Mouse (Mus musculus) G1E (cell line): ENCODE measurements around the gene Popdc2. TPM values are rescaled to one million over a fixed set of nuclear protein-coding genes. Genes with fewer than 3 reads are reported as not detected.

Experiments
- ATAC-seq: 2 replicates; pipeline ENCODE4 v1.8.0; 2016; ENCODE audit warnings: mild to moderate bottlenecking; ENCODE audit not compliant: insufficient number of reproducible peaks, poor library complexity, low FRiP score, severe bottlenecking; ENCODE audit errors: extremely low read depth
- DNase-seq: peaks from one replicate; pipeline ENCODE4 v3.0.0; 2012; ENCODE audit warnings: low spot score
- H3K27me3 ChIP-seq: 2 replicates; pipeline ENCODE4 v1.6.1; 2012; ENCODE audit warnings: mild to moderate bottlenecking, low read length, inconsistent platforms; ENCODE audit not compliant: insufficient read depth
- H3K36me3 ChIP-seq: replicated peaks from 2 replicates; pipeline ENCODE3; 2012; ENCODE audit warnings: mild to moderate bottlenecking, inconsistent platforms
- H3K4me1 ChIP-seq: 2 replicates; pipeline ENCODE4 v1.6.1; 2012; ENCODE audit warnings: low read depth, low read length, inconsistent platforms, mixed read lengths; ENCODE audit not compliant: insufficient read depth
- H3K4me3 ChIP-seq: 2 replicates; pipeline ENCODE4 v1.5.1; 2012; ENCODE audit warnings: low read depth, mild to moderate bottlenecking, inconsistent platforms, low read length, moderate library complexity, mixed read lengths
- H3K9me3 ChIP-seq: replicated peaks from 2 replicates; pipeline ENCODE4 v1.6.1; 2012; ENCODE audit warnings: inconsistent platforms
- CTCF ChIP-seq: IDR thresholded peaks from 2 replicates; pipeline ENCODE4 v1.5.1; 2012; ENCODE audit warnings: low read depth, low read length, inconsistent platforms, mixed read lengths
- GATA1 ChIP-seq: IDR thresholded peaks from 2 replicates; pipeline ENCODE4 v1.6.1; 2012; ENCODE audit warnings: borderline replicate concordance, low read length, inconsistent platforms, mixed read lengths
- GATA2 ChIP-seq: IDR thresholded peaks from 2 replicates; pipeline ENCODE4 v1.6.1; 2012; ENCODE audit warnings: low read depth, low read length, inconsistent platforms, borderline replicate concordance
- POLR2AphosphoS5 ChIP-seq: IDR thresholded peaks from 2 replicates; pipeline ENCODE4 v1.6.1; 2012; ENCODE audit warnings: low read depth, low read length, inconsistent platforms; ENCODE audit not compliant: insufficient replicate concordance
- TAL1 ChIP-seq: conservative IDR thresholded peaks from 2 replicates; pipeline ENCODE4 v1.6.1; 2012; ENCODE audit warnings: low read depth, low read length, inconsistent platforms, mixed read lengths
- polyA plus RNA-seq: library from polyadenylated mRNA; stranded (reverse); fragments of >175 nt; gene quantifications from 2 replicates; pipeline ENCODE4 v1.2.3, GENCODE M21; 2012
- total RNA-seq, 2 experiments: library from RNA; stranded (forward) in 1 of 2; stranded (reverse) in 1 of 2; fragments of 200-1000 nt in 1 of 2; fragments of >200 nt in 1 of 2; fragmentation: Nextera tagmentation in 1 of 2; gene quantifications; 2 replicates each; pipeline ENCODE4 v1.2.3; 2014 to 2017

Gene Popdc2
- total and polyA plus RNA-seq, 3 experiments: 2.8 to 22.7 (median 5.4) TPM

- DNase-seq: no peak
- H3K4me1 ChIP-seq: peaks cover 43% of the 10 kb centered on the region
- H3K4me3 ChIP-seq: no peak overlapping the region
- no peaks in the 10 kb centered on the region for H3K27me3 ChIP-seq
- TF ChIP-seq TAL1: no peak
- TF ChIP-seq GATA1: no peak
- no peaks in the 10 kb centered on the region for H3K9me3 ChIP-seq
- no peaks in the 10 kb centered on the region for H3K36me3 ChIP-seq
- ATAC-seq: no peak
Observed at GRCm38 (mm10) chr16:38407584-38407983, 45.6 kb downstream of the Popdc2 start.

DNA sequence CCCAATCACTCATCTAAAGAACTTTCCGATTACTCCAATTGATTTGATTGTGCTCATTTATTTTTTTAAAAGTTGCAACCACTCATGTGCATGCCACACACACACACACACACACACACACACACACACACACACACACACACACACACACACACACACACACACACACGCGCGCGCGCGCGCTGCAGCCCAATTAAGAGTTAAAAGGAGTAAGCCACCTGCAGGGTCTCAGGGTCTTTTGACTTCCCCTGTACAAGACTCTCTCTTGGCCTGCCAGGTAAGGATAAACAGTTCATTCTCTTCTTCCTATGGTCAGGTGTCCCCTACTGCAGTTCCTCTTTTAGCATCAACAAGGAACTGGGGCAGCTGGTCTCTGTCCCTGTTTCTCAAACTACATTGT is 46.4 kb downstream of the Popdc2 start:
- no peak for DNase-seq
- no peak for ATAC-seq

GRCm38 (mm10) chr16:38414953-38415352 is 52.9 kb downstream of the Popdc2 start:
- Histone ChIP-seq H3K27me3 (no peaks in the 10 kb centered on the region), H3K9me3 (no peaks in the 10 kb centered on the region), H3K4me1 (peaks cover 14% of the 10 kb centered on the region; the same call in 1 of the 2 replicates), H3K36me3 (no peaks in the 10 kb centered on the region), H3K4me3 (no peak overlapping the region)
- no peak for TF ChIP-seq GATA1
- no peak for TF ChIP-seq TAL1
- TF ChIP-seq POLR2AphosphoS5: no peak
- TF ChIP-seq CTCF: no peak
- no peak for TF ChIP-seq GATA2
- DNase-seq (no peak), ATAC-seq (no peak)

More for the DNA sequence above, 46.4 kb downstream of the Popdc2 start:
- Histone ChIP-seq H3K27me3 (no peaks in the 10 kb centered on the region), H3K4me3 (no peak overlapping the region), H3K36me3 (no peaks in the 10 kb centered on the region), H3K9me3 (no peaks in the 10 kb centered on the region), H3K4me1 (peaks cover 43% of the 10 kb centered on the region)
- no peak for TF ChIP-seq POLR2AphosphoS5
- TF ChIP-seq TAL1: no peak
- TF ChIP-seq GATA2: no peak
- TF ChIP-seq CTCF: no peak
- no peak for TF ChIP-seq GATA1

DNA sequence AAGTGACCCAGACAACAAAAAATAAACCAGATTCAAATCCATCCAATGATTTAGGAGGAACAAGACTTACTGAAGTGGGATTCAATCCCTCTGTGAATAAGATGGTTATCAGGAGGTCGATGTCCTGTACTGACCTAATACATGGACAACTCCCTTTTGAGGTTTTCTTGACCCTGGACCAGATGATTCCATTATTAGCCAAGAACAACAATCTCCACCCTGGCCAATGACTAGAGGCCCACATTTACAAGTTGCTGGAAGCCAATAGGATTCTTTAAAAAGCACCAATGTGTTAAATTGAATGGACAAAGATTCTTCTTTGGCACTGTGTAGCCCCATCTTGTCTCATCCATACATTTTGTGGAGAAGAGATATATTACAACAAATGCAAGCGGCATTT is 63.4 kb downstream of the Popdc2 start:
- DNase-seq: no peak
- peaks cover 9% of the 10 kb centered on the region for H3K4me1 ChIP-seq
- H3K27me3 ChIP-seq: no peaks in the 10 kb centered on the region
- H3K9me3 ChIP-seq: no peaks in the 10 kb centered on the region
- no peak overlapping the region for H3K4me3 ChIP-seq
- no peak for TF ChIP-seq GATA1
- TF ChIP-seq POLR2AphosphoS5: no peak
- TF ChIP-seq TAL1: no peak
- TF ChIP-seq CTCF: no peak
- no peak for TF ChIP-seq GATA2
- ATAC-seq: no peak
- no peaks in the 10 kb centered on the region for H3K36me3 ChIP-seq

GRCm38 (mm10) chr16:38425799-38426198 is 63.8 kb downstream of the Popdc2 start:
- peaks cover 12% of the 10 kb centered on the region for H3K4me1 ChIP-seq
- no peaks in the 10 kb centered on the region for H3K9me3 ChIP-seq
- DNase-seq: no peak
- TF ChIP-seq POLR2AphosphoS5: no peak
- TF ChIP-seq TAL1: no peak
- TF ChIP-seq GATA1: no peak
- TF ChIP-seq CTCF: no peak
- TF ChIP-seq GATA2: no peak
- no peak for ATAC-seq
- no peaks in the 10 kb centered on the region for H3K27me3 ChIP-seq
- H3K36me3 ChIP-seq: no peaks in the 10 kb centered on the region
- H3K4me3 ChIP-seq: no peak overlapping the region

Other genes with a start within 250 kb of the Popdc2 start
- not detected in 2 replicates for gene Nr1i2, start 67.4 kb upstream of the Popdc2 start, total RNA-seq (2014; fragmentation: Nextera tagmentation)
- not detected in 2 replicates for gene Nr1i2, start 67.4 kb upstream of the Popdc2 start, total RNA-seq (2017)
- gene Nr1i2, start 67.4 kb upstream of the Popdc2 start, polyA plus RNA-seq: not detected in 2 replicates
- gene Maats1, start 20.1 kb upstream of the Popdc2 start, total RNA-seq (2014; fragmentation: Nextera tagmentation): not detected in 2 replicates
- 0.11 TPM in 1 of 2 replicates, not detected in the other for gene Maats1, start 20.1 kb upstream of the Popdc2 start, total RNA-seq (2017)
- not detected in 2 replicates for gene Maats1, start 20.1 kb upstream of the Popdc2 start, polyA plus RNA-seq
- 210 and 232 TPM in 2 replicates for gene Cox17, start 15.2 kb upstream of the Popdc2 start, total RNA-seq (2014; fragmentation: Nextera tagmentation)
- 836 and 871 TPM in 2 replicates for gene Cox17, start 15.2 kb upstream of the Popdc2 start, total RNA-seq (2017)
- gene Cox17, start 15.2 kb upstream of the Popdc2 start, polyA plus RNA-seq: 163 and 234 TPM in 2 replicates
- gene Gm21987, start 15.2 kb upstream of the Popdc2 start, total RNA-seq (2014; fragmentation: Nextera tagmentation): 4.7 TPM in 1 of 2 replicates, not detected in the other
- gene Gm21987, start 15.2 kb upstream of the Popdc2 start, total RNA-seq (2017): not detected in 2 replicates
- gene Gm21987, start 15.2 kb upstream of the Popdc2 start, polyA plus RNA-seq: 1,146 and 1,190 TPM in 2 replicates
- gene Pla1a, start 70.9 kb downstream of the Popdc2 start, total RNA-seq (2014; fragmentation: Nextera tagmentation): 1.7 TPM in 1 of 2 replicates, not detected in the other
- 0.16 TPM in 1 of 2 replicates, not detected in the other for gene Pla1a, start 70.9 kb downstream of the Popdc2 start, total RNA-seq (2017)
- gene Pla1a, start 70.9 kb downstream of the Popdc2 start, polyA plus RNA-seq: not detected in 2 replicates
- gene Adprh, start 90.5 kb downstream of the Popdc2 start, total RNA-seq (2014; fragmentation: Nextera tagmentation): 56.4 and 60.6 TPM in 2 replicates
- 26.4 and 28.4 TPM in 2 replicates for gene Adprh, start 90.5 kb downstream of the Popdc2 start, total RNA-seq (2017)
- gene Adprh, start 90.5 kb downstream of the Popdc2 start, polyA plus RNA-seq: 355 and 468 TPM in 2 replicates
- 62.1 and 77.0 TPM in 2 replicates for gene Cd80, start 93.4 kb downstream of the Popdc2 start, total RNA-seq (2014; fragmentation: Nextera tagmentation)
- 4.9 and 5.3 TPM in 2 replicates for gene Cd80, start 93.4 kb downstream of the Popdc2 start, total RNA-seq (2017)
- gene Cd80, start 93.4 kb downstream of the Popdc2 start, polyA plus RNA-seq: 2.2 and 3.0 TPM in 2 replicates
- gene Timmdc1, start 160.5 kb downstream of the Popdc2 start, total RNA-seq (2014; fragmentation: Nextera tagmentation): 36.7 and 38.7 TPM in 2 replicates
- gene Timmdc1, start 160.5 kb downstream of the Popdc2 start, total RNA-seq (2017): 27.0 and 28.6 TPM in 2 replicates
- gene Timmdc1, start 160.5 kb downstream of the Popdc2 start, polyA plus RNA-seq: 25.9 and 28.3 TPM in 2 replicates
- 74.7 and 79.0 TPM in 2 replicates for gene Poglut1, start 188.0 kb downstream of the Popdc2 start, total RNA-seq (2014; fragmentation: Nextera tagmentation)
- 26.1 and 35.0 TPM in 2 replicates for gene Poglut1, start 188.0 kb downstream of the Popdc2 start, total RNA-seq (2017)
- gene Poglut1, start 188.0 kb downstream of the Popdc2 start, polyA plus RNA-seq: 8.8 and 10.0 TPM in 2 replicates
- gene Tmem39a, start 196.5 kb downstream of the Popdc2 start, total RNA-seq (2014; fragmentation: Nextera tagmentation): 148 and 206 TPM in 2 replicates
- 53.5 and 62.1 TPM in 2 replicates for gene Tmem39a, start 196.5 kb downstream of the Popdc2 start, total RNA-seq (2017)
- gene Tmem39a, start 196.5 kb downstream of the Popdc2 start, polyA plus RNA-seq: 10.7 and 17.3 TPM in 2 replicates